Mouse (Mus musculus): ENCODE measurements around the gene Magix.
A peak's percentile ranks its signal among the peaks of the same experiment; 100 is the strongest.

The Magix gene

DNA sequence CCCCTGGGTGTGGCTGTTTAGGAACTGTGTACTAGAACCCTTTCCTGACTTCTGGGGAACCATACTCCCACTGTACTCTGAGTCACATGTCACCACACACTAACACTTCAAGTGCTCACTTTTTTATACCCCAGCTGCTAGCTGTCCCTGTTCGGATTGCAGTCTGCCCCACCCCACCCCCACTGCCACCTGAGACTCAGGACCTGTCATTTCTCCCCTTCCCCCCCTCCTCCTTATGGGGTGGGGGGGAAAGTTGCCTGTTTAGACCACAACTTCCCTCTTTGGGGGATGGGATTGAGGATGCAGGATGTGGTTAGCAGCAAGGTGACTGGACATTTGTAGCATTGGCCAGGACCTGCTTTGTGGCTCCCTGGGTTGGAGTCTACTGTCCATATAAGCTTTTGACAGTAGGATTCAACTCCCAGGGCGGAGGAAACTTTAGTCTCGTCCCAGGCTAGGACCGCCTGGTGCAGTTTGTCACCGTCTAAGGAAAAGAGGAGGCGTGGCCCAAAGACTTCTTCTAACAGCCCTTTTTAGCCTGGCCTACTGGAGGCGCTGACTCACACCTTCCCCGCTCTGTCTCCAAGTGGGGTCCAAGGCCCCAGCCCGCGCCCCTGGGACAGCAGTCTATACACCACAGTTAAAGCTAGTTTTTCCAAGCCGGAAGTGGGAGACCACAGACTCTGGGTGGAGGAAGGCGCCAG is 7.3 kb downstream of the Magix start:
- DNase-seq, result no peak

DNA sequence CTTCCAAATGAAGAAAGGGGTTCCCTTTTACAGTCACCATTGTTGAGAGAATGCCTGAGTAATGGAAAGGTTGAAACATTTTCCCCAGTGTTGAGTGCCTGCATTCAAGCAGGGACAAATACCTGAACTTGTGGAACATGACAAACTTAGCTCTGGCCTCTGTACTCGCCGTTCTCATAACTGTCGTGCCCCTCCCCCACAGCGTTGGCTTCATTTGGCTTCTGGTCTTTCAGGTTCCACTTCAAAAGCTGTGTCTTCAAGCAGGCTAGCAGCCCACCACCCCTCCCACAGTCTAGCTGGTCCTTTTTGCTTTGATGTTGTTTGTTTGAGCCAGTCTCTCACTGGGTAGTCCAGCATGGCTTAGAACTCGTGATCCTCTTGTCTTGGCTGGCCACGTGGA is 8.3 kb downstream of the Magix start:
- DNase-seq, result no peak

DNA sequence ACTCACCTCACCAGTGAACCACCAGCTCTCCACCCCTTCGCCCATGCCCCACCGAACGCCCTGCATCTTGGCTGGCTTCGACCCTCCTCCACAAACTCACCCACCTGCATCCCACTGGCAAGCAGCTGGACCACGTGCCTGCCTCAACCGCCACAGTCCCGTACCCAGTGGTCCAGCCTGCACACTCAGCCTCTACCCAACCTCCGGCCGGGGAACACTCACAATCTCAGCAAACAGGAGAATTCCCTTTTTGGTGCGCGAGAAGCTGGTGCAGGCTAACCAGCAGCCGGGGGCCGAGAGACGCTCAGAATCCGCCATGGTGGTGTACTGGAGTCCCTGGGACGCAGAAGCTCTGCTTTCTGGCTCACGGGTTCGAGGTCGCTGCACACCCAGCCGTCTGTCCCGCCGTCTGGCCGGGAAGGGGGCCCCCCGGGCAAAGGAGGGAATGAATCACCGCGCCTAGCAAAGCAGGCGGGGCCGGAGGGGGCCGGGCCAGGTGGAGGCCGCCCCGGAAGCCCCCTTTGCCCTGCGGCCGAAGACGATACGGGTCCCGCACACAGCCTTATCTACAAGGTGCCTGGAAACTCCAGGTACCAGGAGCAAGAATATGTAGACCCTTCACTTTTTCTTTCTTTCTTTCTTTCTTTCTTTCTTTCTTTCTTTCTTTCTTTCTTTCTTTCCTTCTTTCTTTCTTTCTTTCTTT is 10.0 kb downstream of the Magix start, which contains the start of gene Plp2:
TSS of gene Plp2 (minus strand) at position 470 of the 703 bp plus-strand sequence.
- no peak for DNase-seq

DNA sequence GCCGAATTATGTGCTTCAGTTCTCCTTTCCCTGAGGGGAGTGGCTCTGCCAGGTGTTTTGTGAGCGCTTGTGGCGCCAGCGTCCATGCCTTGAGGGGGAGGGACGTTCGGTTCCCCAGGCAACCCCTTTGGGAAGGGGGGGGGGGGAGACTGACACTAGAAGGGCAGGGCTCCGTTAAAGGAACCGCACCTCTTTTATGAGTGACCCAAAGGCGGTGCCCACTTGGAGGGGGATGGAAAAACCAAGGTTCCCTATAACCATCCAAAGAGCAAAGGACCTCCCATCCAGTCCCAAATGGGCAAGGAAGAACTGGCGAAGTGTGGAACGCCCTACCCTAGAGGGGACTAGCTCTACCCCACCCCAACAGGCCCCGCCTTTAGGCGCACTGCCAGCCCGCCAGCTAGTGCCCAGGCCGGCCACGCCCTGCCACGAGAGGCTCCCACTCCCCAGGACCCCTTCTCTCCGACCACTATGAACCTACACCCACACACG is 10.6 kb downstream of the Magix start:
- DNase-seq, result no peak

DNA sequence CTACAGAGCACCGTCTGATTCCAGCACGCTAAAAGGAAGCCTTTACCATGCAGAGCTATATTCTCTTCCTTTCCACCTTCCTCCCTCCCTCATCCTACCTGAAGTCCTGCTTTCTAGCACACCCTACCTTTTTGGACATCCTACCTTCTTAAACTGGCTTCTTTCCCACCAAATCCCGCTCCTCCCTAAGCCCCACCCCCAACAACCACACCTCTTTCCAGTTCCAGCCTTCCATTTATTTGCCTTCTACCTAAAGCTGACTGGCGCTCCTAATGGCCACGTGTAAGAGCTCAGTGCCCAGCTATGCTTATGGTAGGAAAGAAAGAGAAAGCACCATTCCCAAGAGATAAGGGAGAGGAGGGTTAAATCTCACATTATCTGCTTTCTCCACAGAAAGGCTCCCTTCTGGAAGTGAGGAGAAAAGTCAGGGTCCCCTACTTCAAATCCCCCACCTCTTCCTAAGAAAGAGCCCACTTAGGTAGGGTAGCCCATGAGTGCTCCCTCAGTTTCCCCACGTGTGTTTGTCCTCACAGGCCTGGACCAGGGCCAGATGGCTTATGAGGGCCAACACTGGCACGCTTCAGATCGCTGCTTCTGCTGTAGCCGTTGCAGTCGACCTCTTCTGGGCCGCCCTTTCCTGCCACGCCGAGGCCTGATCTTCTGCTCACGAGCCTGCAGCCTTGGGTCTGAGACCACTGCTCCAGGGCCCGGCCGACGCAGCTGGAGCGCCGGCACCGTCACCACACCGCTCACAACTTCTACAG is 15.1 kb downstream of the Magix start:
- no peak for DNase-seq

DNA sequence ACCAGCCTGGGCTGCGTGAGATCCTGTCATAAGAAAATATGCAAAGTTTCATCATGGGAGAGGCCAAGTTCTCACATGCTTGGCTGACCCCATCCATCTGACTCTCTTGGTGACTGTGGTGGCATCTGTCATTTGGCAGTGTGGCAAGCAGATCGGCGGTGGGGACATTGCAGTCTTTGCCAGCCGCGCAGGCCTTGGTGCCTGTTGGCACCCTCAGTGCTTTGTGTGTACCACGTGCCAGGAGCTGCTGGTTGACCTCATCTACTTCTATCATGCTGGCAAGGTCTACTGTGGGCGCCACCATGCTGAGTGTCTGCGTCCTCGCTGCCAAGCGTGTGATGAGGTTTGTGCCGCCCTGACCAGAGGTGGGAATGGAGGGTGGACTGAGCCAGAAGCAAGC is 16.3 kb downstream of the Magix start:
- no peak for DNase-seq

DNA sequence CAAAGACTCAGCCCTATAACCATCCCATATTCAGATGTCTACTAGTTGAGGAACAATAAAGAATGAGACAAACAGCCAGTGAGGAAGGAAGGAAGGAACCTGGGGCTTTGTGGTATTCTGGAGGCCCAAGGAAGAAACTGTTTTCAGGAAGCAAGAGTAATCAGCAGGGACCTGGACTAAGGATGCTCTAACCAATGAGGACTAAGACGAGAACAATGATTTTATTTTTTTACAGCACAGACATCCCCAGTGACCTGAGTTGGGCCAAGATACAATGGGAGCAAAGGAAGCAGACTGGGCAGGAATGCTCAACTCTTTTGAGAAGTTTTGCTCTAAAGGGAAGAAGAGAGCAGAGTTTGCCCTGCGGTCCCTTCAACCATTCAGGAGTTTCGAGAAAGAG is 18.1 kb downstream of the Magix start:
- DNase-seq, result no peak

DNA sequence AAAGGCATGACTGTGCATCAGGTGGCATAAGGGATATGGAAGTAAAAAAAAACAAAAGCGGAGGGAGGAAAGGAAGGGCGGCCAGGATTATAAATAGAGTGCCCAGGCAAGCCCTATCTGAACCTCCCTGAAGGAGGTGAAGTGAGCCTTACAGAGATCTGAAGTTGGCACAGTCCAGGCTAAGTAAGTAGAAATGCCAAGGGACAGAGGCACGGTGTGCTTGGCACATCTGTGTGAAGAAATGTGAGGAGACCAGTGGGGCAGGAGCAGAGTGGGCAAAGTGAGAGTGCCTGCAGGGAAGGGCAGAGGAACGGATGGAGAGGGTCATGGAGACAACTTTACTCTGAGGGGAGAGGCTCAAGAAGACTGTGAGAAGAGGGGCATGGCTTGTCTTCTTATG is 20.0 kb downstream of the Magix start:
- no peak for DNase-seq

DNA sequence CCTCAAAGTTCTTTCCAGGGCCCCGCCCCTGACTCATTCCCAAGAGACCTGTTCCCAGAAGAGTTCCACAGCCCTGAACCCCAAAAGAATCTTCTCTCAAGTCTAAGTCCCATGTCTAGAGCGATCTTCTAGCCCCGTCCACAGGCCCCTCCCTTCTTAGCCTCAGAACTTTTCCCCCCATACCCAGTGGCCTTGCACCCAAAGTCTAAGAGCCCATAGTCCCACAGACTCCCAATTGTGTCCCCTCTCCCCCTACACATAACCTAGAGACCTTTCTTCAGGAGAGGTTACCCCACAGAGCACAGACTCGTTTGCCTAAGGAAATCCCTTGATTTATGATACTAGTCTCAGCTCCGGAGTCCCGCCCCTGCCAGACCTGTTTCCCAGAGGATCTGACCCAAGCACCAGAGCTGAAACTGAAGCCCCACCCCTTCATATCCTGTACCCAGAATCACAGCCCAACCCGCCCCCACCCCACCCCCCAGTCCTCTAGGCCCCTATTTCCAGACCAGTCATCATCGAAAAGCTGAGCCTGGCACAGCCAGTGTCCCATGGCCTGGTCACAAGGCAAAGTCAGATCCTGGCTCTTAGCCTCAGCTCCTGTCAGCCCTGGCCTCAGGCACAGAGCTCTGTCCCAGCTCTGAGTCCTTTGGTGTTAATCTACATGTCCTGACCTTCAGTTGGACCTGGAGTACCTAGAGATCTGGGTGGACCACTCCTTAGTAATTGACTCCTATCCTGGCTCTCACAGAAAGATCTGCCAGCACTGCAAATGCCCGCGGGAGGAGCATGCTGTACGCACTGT is 22.1 kb downstream of the Magix start:
- DNase-seq, result no peak

DNA sequence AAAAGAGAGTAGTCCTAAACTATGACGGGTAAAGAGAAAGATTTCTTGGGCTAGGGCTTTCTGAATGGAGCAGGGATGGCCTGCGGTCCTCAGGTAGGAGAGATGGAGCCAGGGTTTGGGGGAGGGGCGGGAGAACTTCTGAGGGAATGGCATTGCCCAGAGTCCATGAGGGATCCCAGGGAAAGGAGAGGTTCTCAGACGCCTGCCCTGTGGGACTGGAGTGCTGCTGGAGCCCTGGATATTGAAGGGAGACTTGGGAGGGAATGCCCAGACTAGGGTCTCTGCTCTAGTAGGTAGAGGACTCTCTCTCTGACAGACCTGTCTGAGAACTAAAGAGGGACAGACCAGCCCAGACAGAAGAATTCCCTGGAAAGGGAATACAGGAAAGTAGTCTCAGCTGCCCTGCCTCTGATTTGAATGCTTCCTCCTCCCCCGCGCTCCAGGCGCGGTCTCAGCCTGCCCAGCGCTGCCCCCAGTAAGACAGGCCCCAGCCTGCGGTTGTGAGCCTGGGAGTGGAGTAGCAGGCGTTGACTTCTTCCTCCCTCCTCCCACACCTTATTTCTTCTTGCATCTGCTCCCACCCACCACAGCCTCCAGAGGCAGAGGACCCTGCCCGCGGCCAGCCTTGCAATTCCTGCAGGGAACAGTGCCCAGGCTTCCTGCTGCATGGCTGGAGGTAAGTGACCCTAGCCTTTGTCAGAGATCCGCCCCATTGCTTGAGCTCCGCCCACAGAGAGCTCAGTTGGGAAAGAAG is 22.8 kb downstream of the Magix start:
- DNase-seq, result no peak

DNA sequence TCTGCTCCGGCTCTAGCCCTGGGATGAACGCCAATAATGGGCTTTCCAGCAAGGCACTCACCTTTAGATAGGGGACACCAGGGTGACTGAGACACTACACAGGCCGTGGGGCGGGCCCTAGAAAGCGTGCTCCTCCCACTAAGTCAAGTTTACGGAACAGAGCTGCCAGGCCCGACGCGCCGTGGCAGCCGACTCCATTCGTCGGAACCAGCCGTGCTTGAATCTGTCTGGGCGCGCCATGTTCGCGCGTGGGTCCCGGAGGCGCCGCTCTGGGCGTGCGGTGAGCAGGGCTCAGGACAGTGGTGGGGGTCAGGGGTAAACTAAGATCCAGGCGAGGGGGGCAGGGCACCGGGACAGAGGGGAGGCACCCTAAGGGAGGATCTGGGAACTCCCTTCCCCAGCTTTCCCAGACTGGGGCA is 23.8 kb downstream of the Magix start, which contains the start of gene Prickle3:
TSS of gene Prickle3 (plus strand) at position 40 of the 419 bp plus-strand sequence.
- no peak for DNase-seq

DNA sequence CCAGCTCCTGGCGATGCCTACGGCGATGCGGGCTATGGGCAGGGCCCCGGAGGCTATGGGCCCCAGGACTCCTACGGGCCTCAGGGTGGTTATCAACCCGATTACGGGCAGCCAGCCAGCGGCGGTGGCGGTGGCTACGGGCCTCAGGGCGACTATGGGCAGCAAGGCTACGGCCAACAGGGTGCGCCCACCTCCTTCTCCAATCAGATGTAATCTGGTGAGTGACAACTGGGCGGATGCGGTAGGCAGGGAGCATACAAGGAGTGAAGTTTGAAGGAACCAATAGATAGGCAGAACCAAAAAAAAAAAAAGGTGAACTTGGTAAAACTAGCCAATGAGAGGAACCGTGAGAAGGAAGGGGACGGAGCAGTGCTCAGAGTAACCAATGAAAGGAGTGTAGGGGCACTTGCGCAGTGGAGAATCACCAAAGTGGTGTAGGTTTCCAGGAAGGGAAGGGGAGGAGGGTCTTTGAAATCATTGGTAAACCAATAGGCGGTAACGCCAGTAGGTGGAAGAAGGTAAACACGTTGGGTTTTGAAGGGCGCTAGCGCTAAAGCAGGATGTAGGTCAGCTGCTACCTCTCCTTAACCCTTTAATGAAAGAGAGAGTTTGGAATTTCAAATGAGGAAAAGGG is 32.3 kb downstream of the Magix start:
- peak; percentile 75 for DNase-seq

DNA sequence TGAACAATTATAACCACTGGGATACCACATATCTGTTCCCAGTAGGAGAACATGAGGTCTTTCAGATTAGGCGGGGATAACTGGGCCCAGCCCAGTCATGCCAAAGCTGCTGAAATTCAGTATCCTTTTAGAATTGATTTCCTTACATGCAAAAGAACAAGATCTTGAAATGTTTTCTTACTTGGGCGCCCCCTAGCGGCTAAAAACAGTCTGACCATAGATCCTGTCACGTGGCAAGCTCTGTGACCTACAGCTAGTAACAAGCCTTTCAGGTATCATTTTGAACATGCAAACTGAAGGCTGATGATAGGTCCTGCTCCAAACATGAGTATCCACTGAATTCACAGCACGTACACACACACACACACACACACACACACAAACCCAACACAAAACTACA is 35.7 kb downstream of the Magix start:
- peak; percentile 76 for DNase-seq

DNA sequence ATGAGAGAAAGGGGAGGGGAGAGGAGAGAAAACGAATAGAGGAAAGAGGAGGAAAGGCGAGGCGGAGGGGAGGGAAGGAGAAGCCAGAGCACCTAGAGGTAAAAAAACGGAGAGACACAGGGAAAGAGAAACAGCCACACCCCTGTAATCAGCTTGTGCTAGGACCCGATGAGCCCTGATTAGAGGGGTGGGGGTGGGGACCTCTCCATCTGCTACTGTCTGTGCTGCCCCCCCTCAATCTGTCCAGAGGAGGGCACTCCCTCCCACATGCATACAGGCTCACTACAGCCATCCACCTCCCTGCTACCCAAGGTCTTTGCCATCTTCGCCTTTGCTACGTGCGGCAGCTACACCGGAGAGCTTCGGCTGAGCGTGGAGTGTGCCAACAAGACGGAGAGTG is 40.3 kb downstream of the Magix start:
- no peak for DNase-seq

DNA sequence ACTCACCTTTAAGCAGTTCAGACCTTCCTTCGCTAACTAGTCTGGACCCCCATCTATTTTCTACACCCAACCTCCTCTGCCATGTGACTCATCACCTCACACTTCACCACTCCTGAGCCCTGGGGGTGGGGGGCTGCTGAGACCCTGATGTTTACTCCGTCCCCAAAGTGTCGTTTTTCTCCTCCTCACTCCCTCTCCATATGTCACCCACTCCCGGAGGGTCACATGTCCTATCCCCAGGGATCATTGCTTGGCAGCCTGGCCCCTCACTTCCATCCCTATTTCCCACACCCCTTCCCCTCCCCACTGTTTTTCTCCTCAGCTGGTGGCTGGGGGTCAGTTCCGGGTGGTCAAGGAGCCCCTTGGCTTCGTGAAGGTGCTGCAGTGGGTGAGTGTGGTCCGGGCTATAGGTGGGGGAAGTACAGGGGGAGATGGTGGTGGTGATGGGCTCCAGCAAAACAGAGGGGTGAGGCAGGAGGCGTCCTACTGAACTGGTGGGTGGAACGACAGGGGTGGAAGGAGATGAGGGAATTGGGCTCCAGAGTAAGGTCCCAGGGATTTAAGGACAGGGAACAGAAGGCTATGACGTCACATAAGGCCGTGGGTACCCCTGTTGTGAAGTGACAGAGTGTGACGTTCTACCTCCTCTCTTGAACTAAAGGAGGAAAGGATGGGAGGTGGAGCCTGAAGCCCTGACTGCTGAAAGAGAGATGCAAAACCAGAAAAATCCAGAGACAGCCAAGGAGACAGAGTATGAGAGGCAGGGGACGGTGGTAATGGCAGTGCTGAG is 41.3 kb downstream of the Magix start:
- no peak for DNase-seq

DNA sequence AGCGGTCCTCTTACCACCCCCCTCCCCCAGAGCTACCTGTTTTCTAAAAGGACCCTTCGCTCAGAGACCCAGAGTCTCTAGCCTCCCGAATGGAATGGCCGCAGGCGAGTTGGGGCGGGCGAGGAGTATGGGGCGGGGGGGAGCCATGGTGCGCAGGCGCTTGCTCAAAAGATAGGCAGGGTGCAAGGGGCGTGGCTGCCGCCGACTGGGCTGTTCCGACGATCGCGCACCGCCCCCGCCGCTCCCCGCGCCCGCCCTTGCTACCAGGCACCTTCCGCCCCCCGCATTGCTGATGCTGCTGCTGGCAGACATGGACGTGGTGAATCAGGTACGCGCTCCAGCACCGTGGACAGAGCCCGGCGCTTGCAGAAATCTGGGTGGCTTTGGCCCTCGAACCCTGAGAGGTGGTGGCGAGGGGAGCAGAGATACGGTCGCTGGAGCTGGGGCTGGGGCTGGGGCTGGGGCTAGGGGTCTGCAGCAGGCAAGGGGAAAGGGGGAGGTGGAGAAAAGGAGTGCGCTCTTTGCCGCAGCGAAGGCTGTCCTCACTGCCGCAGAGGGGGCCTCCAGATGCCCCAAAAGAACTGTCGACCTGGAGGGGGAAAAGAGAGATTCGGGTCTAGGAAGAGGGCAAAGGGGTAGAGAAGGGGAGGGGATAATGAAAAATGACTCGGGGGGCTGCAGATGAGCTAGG is 42.5 kb downstream of the Magix start, which contains the start of gene Syp:
TSS of gene Syp (plus strand) at position 71 of the 691 bp plus-strand sequence.
- peak; percentile 90 for DNase-seq

DNA sequence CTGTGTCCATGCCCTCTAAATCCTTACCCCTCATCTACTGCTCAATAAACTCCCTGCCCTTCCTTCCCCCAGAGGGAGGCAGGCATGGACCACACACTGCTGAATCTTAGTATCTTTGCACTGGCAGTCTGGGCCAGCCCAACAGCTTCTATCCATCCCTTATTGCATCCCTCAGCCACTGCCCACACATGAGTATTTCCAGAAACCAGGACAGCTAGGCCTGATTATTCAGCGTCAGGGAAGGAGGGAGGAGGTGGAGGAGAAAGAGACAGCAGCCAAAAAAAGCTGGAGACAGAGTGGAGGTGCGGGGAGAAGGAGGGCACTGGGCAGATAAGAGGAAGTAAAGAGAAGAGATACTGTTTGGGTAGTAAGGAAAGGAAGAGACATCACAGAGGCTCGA is 46.0 kb downstream of the Magix start:
- peak; percentile 80 for DNase-seq

DNA sequence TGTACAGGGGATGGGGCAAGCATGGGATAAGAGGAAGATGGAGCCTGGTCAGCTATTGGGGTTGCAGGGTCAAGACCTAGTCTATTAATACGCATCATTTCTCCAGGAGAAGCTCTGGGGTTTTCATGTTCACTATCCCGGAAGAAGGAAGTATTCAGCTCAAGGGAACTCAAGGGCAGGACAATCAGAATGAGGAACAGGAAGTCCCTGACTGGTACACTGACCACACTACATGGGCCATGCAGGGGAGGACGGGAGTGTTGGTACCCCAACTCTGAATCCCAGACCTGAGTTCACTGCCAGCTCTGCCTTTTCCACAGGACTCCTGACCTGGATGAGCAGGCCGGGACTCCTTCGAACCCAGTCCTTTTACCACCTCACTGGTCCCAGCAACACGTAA is 48.5 kb downstream of the Magix start:
- no peak for DNase-seq

All from right cerebral cortex, adult 18-20 months (tissue).